Mouse (Mus musculus): Measurements from ENCODE around the gene Atp13a4. TPM values are rescaled to one million over a fixed set of nuclear protein-coding genes. Genes with fewer than 3 reads are reported as not detected.
A peak's percentile ranks its signal among the peaks of the same experiment; 100 is the strongest.

Gene Atp13a4
- not detected in 2 replicates for polyA plus RNA-seq (2012; rRNA removed)

DNA sequence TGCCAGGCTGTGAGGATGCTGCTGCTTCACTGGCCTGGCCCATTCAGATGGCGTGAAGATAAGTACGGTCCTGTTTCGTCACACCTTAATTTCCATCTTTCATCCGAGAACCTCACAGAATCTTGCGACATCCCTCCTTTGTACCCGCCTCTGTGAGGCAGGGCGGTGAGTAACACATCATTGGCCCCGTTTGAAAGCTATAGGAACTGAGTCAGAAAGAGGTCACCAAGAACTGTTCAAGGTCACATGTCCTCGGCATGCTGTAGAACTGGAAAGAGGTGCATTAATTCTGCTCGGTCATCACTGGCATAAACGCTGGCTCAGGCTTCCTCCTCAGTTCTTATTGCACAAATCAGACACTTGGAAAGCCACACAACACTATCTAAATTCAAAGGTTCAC, at the start of gene Atp13a4:
TSS of gene Atp13a4 (minus strand) at position 36 of the 400 bp plus-strand sequence.
- 64% methylated on average over 11 of the region's 11 CpGs for WGBS
- no peak for DNase-seq (ENCODE audit: low read depth, low spot score)

DNA sequence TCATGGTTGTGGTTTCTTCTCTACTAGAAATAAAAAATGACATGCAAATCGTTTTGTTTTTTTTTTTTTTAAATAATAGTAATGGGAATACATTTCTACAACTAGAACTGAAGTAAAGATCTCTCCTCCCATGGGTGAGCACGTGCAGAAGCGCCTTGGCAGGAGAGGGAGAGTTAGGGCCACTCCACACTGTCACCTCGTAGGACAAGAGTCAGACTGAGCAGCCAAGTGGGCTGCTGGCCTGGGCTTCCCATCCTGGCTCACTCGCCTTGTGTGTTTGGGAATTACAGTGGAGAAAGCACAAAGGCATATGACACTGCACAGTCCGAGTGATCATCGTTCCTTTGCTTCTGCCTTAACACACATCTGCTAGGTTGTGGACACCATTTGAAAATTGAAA, 47.5 kb upstream of the Atp13a4 start:
- 84% methylated on average over 7 of the region's 7 CpGs for WGBS

DNA sequence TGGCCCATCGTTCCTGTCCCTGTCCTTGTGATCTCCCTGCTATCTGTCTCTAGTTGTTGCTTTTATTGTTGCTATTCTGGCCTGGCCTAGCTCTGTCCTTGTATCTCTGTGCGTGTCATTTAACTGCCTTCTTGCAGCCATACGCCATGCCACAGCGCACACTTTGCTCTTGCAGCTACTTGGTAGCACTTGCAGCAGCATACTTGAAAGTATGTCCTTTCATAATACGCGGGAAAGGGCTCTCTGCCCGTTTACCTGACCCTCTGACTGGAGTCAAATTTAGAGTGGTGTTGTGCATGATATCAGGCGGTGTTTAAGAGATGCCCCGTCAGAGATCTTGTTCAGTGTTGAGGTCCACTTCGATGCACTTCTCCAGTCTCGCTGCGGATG, 35.1 kb upstream of the Atp13a4 start:
- 4% methylated on average over 12 of the region's 12 CpGs for WGBS
- peak; percentile 6 for DNase-seq (ENCODE audit: low read depth, low spot score)

More for the DNA sequence above, 47.5 kb upstream of the Atp13a4 start:
- DNase-seq (ENCODE audit: low read depth, low spot score), result no peak

DNA sequence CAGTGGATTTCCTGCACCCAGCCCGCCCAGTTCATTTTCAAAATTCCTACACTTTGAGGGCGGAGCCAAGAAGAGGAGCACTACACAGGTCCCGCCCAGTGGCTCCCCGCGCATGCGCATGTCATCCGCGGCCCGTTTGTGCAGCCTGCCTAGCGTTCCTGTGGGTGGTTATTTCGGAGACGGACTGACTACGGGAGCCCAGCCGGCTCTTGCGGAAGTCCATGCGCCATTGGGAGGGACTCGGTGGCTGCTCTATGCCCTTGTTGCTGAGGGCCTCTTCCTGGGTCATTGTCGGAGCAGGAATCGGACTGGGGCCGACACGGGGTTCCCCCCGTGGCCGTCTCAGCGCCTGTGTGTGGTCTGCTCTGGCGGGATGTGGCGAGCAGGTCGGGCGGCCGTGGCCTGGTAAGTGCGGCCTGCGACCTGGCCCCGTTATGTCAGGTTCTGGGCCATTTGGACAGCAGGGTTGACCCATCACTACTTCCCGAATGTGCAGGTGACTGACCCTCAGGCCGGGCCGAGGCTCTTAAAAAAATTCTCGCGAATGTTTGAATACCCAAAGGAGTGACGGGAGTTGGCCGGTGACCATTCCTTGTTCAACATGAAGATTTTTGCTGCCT, 34.6 kb upstream of the Atp13a4 start, which contains the start of gene Opa1:
TSS of gene Opa1 (plus strand) at position 168 of the 620 bp plus-strand sequence.
- peak; percentile 80 for DNase-seq (ENCODE audit: low read depth, low spot score)
- under 1% methylated on average over 39 of the region's 39 CpGs for WGBS

DNA sequence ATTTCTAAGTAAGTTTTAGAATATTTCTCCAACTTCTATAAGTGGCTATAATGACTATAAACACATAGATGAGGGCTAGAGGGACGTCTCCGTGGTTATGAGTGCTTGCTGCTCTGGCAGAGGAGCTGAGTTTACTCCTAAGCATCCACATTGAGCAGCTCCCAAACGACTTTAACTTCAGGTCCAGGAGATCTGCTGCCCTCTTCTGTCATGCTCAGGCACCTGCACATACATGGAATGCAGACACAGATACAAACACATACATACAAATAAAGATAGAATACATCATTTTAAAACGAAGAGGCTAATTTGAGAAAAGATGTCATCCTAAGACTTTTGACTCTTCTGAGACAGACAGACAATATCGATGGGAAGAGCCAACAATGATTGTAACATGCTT, 31.0 kb upstream of the Atp13a4 start:
- WGBS, result 7% methylated on average over 5 of the region's 5 CpGs
- DNase-seq (ENCODE audit: low read depth, low spot score), result no peak

DNA sequence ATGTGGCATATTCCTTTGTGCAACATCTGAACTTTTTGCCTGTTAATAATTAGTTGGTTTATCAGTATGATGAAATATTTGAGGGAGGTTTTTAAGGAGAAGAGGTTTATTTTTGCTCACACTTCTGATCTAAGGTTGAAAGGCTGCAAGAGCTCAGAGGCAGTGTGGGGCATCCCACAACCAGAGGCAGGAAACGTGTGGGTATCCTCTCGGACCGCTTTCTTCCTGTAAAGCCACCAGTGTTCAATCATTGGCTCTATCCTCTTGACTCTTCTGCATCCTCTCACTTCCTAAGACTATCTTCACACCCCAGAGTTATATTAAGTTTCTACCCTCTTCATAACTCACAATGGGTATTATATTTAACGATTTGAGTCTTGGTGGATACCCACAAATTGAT, 29.3 kb upstream of the Atp13a4 start:
- no peak for DNase-seq (ENCODE audit: low read depth, low spot score)
- WGBS, result 70% methylated on average over 4 of the region's 4 CpGs

DNA sequence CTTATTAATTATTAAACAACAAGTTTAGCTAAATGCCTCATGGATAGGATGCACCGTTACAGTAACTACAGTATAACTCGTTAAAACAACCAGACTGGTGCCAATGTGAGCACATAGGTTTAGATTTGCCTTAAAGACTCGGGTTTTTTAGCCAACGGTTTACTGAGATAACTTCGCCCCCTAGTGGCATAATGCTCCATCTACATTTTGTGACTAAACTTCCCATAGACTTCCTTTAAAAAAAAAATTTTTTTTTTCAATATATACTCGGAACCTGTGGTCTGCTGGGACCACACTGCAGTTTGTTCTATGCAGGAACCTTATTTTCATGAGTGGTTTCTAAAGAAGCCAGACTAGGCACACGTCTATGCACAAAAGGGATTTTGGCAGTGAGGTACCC, 16.2 kb upstream of the Atp13a4 start:
- no peak for DNase-seq (ENCODE audit: low read depth, low spot score)
- 2% methylated on average over 7 of the region's 7 CpGs for WGBS

DNA sequence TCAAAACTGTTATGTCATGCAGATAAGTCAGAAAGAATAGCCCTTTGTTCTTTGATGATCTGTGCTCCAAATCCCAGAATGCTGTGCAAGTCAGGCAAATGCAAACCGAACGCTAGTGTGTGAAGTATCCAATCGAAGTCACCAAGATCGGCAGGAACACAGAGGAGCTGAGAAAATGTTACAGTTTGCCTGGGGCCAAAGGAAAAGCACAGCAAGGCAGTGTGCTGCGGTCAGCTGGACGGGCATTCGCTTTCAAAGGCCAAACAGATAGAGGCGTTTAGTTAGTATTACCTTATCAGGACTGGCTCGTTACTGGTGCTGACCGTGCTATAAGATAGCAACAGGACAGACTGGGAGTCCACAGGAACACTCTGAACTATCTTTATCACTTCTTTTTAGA, 15.8 kb upstream of the Atp13a4 start:
- DNase-seq (ENCODE audit: low read depth, low spot score), result no peak
- 21% methylated on average over 10 of the region's 10 CpGs for WGBS

DNA sequence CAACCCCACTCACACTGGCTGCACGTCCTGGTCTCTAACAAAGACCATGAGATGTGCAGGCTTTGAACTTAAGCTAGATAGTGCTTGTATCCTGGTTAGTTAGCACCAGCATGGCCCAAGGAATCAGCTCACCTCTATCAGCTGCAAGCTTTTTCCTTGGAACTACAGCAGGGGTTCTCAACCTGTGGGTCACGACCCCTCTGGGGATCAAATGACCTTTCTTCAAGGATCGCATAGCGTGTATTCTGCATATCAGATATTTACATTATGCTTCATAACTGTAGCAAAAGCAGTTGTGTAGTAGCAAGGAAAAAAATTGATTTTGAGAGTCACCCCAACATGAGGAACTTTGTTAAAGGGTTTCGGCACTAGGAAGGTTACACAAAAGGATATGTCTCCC, 15.0 kb upstream of the Atp13a4 start:
- DNase-seq (ENCODE audit: low read depth, low spot score), result no peak
- 62% methylated on average over 5 of the region's 5 CpGs for whole genome bisulfite sequencing

DNA sequence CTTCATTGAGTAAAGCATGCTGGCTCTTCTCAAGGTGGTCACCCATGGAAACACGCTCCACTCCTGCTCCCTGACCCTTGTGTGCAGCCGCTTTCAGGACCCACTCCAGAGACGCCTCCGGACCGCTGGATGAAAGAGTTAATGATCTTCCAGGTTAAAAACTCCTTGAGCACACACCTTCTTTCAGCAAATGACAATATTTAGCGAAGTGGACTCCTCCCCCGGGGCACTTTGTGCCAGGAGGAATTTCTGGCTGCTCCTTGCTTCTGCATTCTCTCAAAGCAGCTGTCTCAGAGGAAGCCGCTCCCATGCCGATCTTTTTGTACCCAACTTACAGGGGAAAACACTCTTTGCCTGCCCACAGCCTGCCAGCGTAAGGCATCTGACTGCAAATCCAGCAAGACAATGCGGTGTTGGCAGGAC, 3.4 kb downstream of the Atp13a4 start:
- 24% methylated on average over 11 of the region's 11 CpGs for WGBS
- no peak for DNase-seq (ENCODE audit: low read depth, low spot score)

DNA sequence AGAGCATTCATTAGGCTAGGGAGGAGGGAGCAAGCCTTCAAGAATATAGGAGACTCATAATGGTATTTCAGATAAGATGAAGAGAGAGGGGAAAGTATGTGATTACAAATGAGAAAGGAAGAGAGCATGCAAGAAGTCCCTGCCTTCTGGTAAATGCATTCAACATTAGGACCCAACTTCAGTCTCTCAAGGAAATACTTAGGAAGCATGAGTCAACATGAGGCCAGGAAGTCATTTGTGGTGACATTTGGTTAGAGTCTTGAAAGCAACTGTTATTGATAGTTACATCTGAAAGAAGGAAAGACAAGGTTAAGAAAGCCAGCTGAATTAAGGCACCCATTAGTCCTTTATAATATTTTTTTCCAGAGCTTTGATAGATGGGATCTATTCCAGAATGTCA, 4.8 kb downstream of the Atp13a4 start:
- no peak for DNase-seq (ENCODE audit: low read depth, low spot score)

DNA sequence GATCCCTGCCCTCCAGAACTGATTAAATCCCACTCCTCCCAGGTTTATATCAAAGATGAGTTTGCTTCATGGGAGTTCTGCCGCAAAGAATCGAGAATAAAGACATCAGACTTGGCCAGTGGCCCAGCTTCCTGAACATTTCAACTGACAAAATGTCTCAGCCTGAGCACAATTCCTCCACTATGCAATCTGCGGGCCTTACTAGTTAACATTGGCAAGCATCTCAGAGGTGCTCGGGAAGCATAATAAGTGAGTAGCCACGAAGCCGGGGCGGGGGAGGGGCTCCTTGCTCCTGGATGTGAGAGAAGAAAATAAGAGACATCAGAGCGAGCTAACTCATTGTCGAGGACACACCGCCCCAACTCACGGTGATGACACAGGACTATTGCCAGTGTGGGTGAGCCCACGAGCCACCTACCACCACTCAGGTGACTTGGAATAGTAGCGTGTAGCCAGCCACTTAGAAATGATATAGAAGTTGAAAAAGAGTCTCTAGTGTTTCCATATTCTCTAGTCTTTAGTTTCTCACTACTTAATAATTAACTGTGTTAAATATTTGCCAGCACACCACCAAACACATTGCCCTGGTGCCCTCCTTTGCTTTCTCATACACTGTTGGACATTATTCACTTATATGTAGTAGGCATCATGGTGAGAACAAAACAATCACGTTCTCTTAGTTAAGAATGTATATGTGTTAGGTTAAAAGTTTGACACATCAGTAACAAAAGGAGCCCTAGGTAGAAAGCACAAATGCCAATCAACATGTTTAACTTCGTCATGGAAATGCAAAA, 8.1 kb downstream of the Atp13a4 start:
- WGBS, result 74% methylated on average over 15 of the region's 15 CpGs
- DNase-seq (ENCODE audit: low read depth, low spot score), result no peak

DNA sequence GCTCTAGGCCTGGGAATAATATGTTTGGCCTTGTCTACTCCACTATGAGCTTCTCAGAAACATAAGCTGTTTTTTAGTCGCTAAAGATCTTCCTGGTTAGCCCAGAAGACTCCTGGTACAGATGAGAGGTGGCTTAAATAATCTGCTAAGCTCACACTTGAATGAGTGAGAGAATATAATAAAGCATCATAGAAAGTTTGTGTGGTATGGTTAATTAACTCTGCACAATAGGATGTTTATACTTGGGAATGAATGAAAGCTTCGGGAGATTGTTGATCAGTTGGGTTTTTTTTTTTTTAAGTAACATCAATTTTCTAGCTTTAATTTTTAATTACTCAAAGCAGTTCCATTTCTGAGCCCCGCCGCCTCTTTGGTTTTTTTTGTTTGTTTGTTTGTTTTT, 8.8 kb downstream of the Atp13a4 start:
- 85% methylated on average over 4 of the region's 4 CpGs for WGBS
- DNase-seq (ENCODE audit: low read depth, low spot score), result no peak

DNA sequence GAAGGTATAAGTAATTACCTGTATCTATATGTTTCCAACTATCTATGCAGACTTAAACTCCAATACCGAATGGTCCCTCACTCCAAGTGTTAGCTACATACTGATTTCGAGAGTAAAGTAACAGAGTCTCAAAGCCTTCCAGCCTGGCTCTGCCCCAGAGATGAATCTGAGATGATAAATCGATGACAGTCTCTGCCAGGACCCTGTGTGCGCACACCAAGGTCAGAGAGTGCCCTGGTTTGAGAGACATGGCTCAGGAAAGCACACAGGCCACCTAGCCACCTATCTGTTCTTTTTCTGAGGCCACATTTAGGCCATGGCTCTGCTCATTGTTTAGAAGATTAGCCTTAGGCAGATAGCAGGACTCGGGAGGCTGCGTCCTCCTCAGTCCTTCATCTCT, 11.0 kb downstream of the Atp13a4 start:
- no peak for DNase-seq (ENCODE audit: low read depth, low spot score)
- WGBS, result 69% methylated on average over 6 of the region's 6 CpGs

DNA sequence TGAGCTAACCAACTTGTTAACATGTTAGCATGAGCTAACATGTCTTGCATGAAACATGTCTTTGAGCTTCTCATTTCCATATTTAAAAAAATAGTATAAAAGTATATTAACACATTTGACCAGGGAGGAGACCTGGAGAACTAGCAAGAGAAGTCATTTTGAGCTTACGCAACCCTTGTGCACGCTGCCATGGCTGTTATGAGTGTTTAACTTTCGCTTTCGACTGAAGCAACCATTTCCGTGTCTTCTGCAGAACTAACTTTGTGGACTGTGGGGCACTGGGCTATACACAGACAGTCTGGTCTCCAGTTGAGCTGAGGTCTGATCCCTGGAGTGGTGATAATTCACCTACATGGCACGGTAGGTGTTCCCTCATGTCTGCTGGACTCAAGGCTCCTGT, 17.6 kb downstream of the Atp13a4 start:
- peak; percentile 10 for DNase-seq (ENCODE audit: low read depth, low spot score)
- 49% methylated on average over 6 of the region's 6 CpGs for WGBS

DNA sequence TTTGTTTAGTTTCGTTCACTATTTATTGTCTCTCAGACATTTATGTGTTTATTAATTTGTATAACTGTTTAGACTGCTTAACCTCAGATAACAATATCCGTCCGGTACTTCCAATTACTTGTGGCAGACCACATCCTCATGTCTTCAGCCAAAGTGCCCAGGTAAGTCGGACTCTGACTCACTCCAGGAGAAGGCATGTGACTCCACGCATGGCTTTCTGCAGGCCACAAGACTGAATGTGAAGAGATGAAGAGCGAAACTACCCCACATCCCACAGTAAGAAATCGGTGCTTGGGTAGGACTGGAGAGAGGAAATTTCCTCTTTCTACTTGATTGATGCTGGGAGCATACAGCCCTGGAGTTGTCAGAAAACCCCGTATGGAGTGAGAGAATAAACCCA, 18.1 kb downstream of the Atp13a4 start:
- 77% methylated on average over 8 of the region's 8 CpGs for WGBS

DNA sequence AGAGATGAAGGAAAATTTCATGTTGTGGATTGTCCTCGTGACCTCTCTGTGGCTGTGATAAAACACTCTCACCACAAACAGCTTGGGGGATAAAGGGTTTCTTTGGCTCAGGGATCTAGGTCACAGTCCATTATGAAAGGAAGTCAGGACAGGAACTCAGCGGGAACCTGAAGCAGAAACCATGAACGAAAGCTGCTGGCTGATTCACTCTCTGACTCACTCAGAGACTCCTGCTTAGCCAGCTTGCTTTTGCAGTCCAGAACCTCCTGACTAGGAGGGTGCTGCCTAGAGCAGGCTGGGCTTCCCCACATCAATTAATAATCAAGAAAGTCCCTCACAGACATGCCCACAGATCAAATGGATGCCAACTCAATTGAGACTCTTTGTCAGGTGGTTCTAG, 32.2 kb downstream of the Atp13a4 start:
- no peak for DNase-seq (ENCODE audit: low read depth, low spot score)
- 63% methylated on average over 3 of the region's 3 CpGs for WGBS

More for the DNA sequence above, 18.1 kb downstream of the Atp13a4 start:
- DNase-seq (ENCODE audit: low read depth, low spot score), result no peak

DNA sequence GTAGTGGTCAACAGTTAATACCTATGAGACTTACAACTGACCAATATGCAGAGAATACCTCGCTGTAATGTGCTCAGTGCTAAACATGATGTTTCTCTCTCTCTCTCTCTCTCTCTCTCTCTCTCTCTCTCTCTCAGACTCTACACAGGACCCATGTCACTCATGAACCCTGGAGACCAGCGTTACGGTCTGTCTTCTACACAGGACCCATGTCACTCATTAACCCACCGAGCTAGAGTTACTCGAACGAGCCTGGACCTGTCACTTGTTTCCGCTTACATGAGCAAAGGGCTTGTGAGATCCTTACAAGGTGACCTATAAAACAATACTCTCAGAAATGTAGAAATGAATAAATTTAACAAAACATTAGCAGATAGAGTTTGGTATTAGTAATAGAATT, 33.9 kb downstream of the Atp13a4 start:
- 59% methylated on average over 7 of the region's 7 CpGs for WGBS
- no peak for DNase-seq (ENCODE audit: low read depth, low spot score)

DNA sequence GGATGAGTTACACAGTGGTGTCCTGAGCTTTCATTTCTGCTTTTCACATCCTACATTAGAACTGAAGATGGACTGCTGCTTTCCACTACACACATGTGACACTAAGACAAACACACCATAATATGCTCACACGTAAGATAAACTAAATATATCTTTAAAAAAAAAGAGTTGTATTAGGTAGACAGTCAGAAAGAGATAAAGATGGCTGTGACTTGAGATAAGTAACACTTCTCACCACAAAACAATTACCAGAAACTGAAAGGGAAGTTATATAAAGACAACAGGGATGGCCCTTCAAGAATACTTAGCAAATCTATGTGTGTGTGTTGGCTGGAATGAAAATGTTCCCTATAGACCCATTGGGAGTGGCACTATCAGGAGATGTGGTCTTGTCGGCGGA, 34.8 kb downstream of the Atp13a4 start:
- no peak for DNase-seq (ENCODE audit: low read depth, low spot score)
- 90% methylated on average over 3 of the region's 3 CpGs for WGBS

DNA sequence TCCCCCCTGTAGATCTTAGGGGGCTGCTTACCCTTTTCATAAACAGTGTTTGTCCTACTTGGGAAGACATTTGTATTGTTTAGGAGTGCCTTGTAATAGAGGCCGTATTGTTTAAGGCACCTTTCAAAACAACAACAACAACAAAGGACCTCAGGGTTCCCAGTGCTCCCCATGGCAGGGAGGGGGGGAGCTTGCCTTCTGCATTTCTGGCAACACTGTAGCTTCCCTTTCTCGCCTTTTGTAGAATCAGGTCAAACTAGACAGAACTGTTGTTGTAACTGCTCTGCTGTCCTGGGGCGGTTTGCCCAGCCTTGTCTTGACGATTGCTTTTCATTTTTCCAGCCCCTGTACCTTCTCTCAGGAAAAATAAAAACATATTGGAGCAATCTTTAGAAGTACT, 40.0 kb downstream of the Atp13a4 start:
- WGBS, result 62% methylated on average over 4 of the region's 4 CpGs
- DNase-seq (ENCODE audit: low read depth, low spot score), result no peak

DNA sequence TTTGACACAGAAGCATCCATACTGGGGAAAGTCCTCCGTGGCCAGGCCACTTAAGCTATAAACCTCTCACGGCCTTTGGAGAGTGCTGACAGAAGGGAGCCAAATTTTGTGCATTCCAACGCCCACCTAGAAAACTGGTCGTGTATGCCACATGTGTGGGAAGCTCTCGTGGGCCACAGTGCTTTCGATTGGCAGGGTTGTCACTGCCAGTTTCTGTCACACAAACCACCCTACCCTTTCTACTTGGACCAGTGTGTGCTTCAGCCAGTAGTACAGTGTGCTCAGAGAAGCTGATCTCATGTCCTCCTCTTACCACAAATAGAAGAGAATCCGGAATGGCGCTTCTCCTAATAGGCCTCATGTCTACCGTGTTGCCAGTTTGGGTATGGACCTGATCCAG, 40.5 kb downstream of the Atp13a4 start:
- 70% methylated on average over 9 of the region's 9 CpGs for WGBS

More for the DNA sequence above, 40.5 kb downstream of the Atp13a4 start:
- no peak for DNase-seq (ENCODE audit: low read depth, low spot score)
